Mouse (Mus musculus) heart, embryonic 14.5 days (tissue): ENCODE measurements around the gene Wfdc1. TPM values are rescaled to one million over a fixed set of nuclear protein-coding genes. Genes with fewer than 3 reads are reported as not detected.

ENCODE experiments used
- ATAC-seq: fragments of 200-750 bp; cut with Nextera tagmentation; 2 replicates; pipeline ENCODE4 v1.8.0; 2017; ENCODE audit warnings: low read depth, moderate TSS enrichment; ENCODE audit not compliant: insufficient number of reproducible peaks, insufficient read depth, low FRiP score
- H3K27ac ChIP-seq, 2 experiments: fragments of 200-500 bp in 1 of 2; fragments of 300-500 bp in 1 of 2; sonication (generic) in 1 of 2; replicated peaks in 1 of 2; 2 replicates each; pipeline ENCODE4 v1.5.1; 2012 to 2014; ENCODE audit warnings: low read depth in 2 of 2, low read length in 2 of 2, control low read depth in 1 of 2, mild to moderate bottlenecking in 1 of 2, mixed read lengths in 1 of 2; ENCODE audit not compliant: control insufficient read depth in 1 of 2, insufficient read depth in 1 of 2
- H3K27me3 ChIP-seq: fragments of 300-500 bp; sonication (generic); 2 replicates; pipeline ENCODE4 v1.6.1; 2014; ENCODE audit warnings: mild to moderate bottlenecking, low read length, control low read depth; ENCODE audit not compliant: control insufficient read depth, insufficient read depth
- H3K36me3 ChIP-seq: fragments of 300-500 bp; sonication (generic); 2 replicates; pipeline ENCODE4 v1.6.1; 2014; ENCODE audit warnings: mild to moderate bottlenecking, control low read depth, low read length, mixed read lengths; ENCODE audit not compliant: control insufficient read depth, insufficient read depth
- H3K4me1 ChIP-seq, 2 experiments: fragments of 200-500 bp in 1 of 2; fragments of 300-500 bp in 1 of 2; sonication (generic) in 1 of 2; 2 replicates each; pipeline ENCODE4 v1.6.1; 2012 to 2014; ENCODE audit warnings: low read length in 2 of 2, control low read depth in 1 of 2, mixed read lengths in 1 of 2; ENCODE audit not compliant: control insufficient read depth in 2 of 2, insufficient read depth in 2 of 2
- H3K4me2 ChIP-seq: fragments of 300-500 bp; sonication (generic); 2 replicates; pipeline ENCODE4 v1.6.1; 2014; ENCODE audit warnings: mild to moderate bottlenecking, low read length
- H3K4me3 ChIP-seq, 2 experiments: fragments of 200-500 bp in 1 of 2; fragments of 300-500 bp in 1 of 2; sonication (generic) in 1 of 2; 2 replicates each; pipeline ENCODE4 v1.5.1; 2012 to 2014; ENCODE audit warnings: low read length in 2 of 2, mild to moderate bottlenecking in 2 of 2, control low read depth in 1 of 2, low read depth in 1 of 2, moderate library complexity in 1 of 2; ENCODE audit not compliant: control insufficient read depth in 1 of 2, insufficient read depth in 1 of 2
- H3K9ac ChIP-seq: fragments of 300-500 bp; sonication (generic); 2 replicates; pipeline ENCODE4 v1.6.1; 2014; ENCODE audit warnings: mild to moderate bottlenecking, low read length
- H3K9me3 ChIP-seq: fragments of 300-500 bp; sonication (generic); 2 replicates; pipeline ENCODE4 v1.6.1; 2016; ENCODE audit warnings: low read length, control low read depth; ENCODE audit not compliant: control insufficient read depth
- WGBS: fragments of 180-500 bp; shearing (Covaris S2); extraction: QIAGEN DNeasy Blood & Tissue Kit; methylation state at CpG from one replicate; pipeline ENCODE4 v1.1.7; 2014; 5-methylcytosine and 5-hydroxymethylcytosine counted together
- polyA plus RNA-seq: library from polyadenylated mRNA; unstranded; fragments of >200 nt; fragmentation: Nextera tagmentation; extraction: Ambion mirVana; gene quantifications from 2 replicates; pipeline ENCODE4 v1.2.1, GENCODE M21; 2014

Gene Wfdc1
- polyA plus RNA-seq, 1 experiment from 2014 or later, result 6.8 TPM

DNA sequence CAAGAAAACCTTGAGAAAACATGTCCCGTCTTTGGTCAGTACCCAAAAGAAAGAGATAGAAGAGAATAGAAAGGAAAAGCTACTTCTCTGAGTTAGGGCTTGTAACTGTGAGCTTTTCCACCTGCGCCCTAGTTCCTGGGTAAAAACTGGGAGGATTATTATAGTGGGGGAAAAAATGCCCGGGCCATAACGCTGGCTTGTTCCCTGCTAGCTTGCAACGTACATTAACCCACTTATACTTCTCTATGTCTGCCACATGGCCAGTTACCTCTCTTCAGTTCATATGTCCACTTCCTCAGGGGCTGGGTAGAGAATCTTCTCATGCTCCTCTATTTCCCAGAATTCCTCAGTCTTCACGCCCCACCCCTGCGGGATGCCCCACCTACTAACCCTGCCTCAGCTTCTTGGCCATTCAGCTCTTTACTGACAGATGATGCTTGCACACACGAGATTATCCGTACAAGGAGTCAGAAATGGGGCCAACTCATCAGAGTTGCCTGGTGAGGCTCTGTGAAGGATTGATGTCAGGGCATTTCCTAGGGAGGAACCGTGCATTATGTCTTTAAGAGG, 70.3 kb downstream of the Wfdc1 start:
- WGBS, result 84% methylated on average over 10 of the region's 10 CpGs
- Histone ChIP-seq H3K4me1 (no peaks in the 10 kb centered on the region), H3K9me3 (no peaks in the 10 kb centered on the region), H3K36me3 (no peaks in the 10 kb centered on the region), H3K4me2 (no peak overlapping the region), H3K4me3 (no peak overlapping the region), H3K27me3 (no peaks in the 10 kb centered on the region), H3K9ac (no peak overlapping the region), H3K27ac (no peak overlapping the region)
- ATAC-seq, result no peak

DNA sequence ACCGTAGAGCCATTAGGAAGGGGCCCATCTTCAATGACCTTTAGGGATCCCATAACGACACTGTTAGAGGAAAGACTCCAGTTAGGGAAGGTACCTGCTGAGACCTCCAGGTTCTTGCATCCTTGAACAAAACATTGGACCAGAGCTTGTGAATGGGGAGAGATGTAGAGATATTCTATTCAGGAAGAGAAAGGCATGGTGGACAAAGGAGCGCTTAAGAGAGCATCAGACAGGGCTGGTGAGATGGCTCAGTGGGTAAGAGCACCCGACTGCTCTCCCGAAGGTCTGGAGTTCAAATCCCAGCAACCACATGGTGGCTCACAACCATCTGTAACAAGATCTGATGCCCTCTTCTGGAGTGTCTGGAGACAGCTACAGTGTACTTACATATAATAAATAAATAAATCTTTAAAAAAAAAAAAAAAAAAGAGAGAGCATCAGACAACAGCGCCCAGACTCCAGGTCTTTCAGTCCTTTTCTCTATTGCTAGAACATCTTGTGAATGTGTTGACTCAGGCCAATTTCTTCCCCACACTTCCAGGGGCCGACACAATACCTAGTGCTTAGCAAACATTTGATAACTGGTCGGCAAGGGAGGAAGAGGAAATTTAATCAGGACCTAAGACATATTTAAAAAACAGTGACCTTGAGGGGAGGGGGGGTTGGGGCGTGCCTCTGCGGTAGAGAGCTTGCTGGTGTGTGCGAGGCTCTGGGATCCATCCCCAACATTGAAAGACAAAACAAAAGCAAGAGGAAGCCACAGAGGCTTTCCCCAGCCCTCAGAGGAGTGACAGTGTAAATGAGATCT, 71.1 kb downstream of the Wfdc1 start:
- 73% methylated on average over 11 of the region's 11 CpGs for WGBS
- no peaks in the 10 kb centered on the region for H3K36me3 ChIP-seq
- no peaks in the 10 kb centered on the region for H3K9me3 ChIP-seq
- H3K4me2 ChIP-seq, result no peak overlapping the region
- no peak overlapping the region for H3K9ac ChIP-seq
- H3K27me3 ChIP-seq, result no peaks in the 10 kb centered on the region
- H3K4me1 ChIP-seq, result no peaks in the 10 kb centered on the region
- ATAC-seq, result no peak
- no peak overlapping the region for H3K4me3 ChIP-seq
- H3K27ac ChIP-seq, result no peak overlapping the region

Other genes with a start within 250 kb of the Wfdc1 start
- 0.47 and 0.66 TPM in 2 replicates for gene Osgin1, start 232.2 kb upstream of the Wfdc1 start, polyA plus RNA-seq
- gene Necab2, start 219.6 kb upstream of the Wfdc1 start, polyA plus RNA-seq, result 0.27 TPM in 1 of 2 replicates, not detected in the other
- not detected in 2 replicates for gene Slc38a8, start 164.7 kb upstream of the Wfdc1 start, polyA plus RNA-seq
- 62.5 and 64.8 TPM in 2 replicates for gene Mbtps1, start 107.6 kb upstream of the Wfdc1 start, polyA plus RNA-seq
- 34.7 and 40.8 TPM in 2 replicates for gene Hsdl1, start 91.2 kb upstream of the Wfdc1 start, polyA plus RNA-seq
- gene Dnaaf1, start 91.1 kb upstream of the Wfdc1 start, polyA plus RNA-seq, result 0.28 TPM in 1 of 2 replicates, not detected in the other
- 5.4 and 6.2 TPM in 2 replicates for gene Taf1c, start 61.1 kb upstream of the Wfdc1 start, polyA plus RNA-seq
- not detected in 2 replicates for gene Adad2, start 53.6 kb upstream of the Wfdc1 start, polyA plus RNA-seq
- gene Kcng4, start 30.7 kb upstream of the Wfdc1 start, polyA plus RNA-seq, result 0.11 TPM in 1 of 2 replicates, not detected in the other
- 0.20 and 0.43 TPM in 2 replicates for gene Atp2c2, start 33.6 kb downstream of the Wfdc1 start, polyA plus RNA-seq
- gene Tldc1, start 112.1 kb downstream of the Wfdc1 start, polyA plus RNA-seq, result 11.1 and 11.4 TPM in 2 replicates
- gene Cotl1, start 174.2 kb downstream of the Wfdc1 start, polyA plus RNA-seq, result 55.1 and 75.9 TPM in 2 replicates
- 8.8 and 10.6 TPM in 2 replicates for gene Klhl36, start 195.9 kb downstream of the Wfdc1 start, polyA plus RNA-seq
- gene Usp10, start 244.0 kb downstream of the Wfdc1 start, polyA plus RNA-seq, result 66.9 and 68.0 TPM in 2 replicates
- gene Gm20388, start 244.5 kb downstream of the Wfdc1 start, polyA plus RNA-seq, result not detected in 2 replicates